Mouse (Mus musculus) activated CD4-positive, CD25-positive, alpha-beta regulatory T cell (primary cell): ENCODE data around the gene Peli3. TPM values are rescaled to one million over a fixed set of nuclear protein-coding genes. Genes with fewer than 3 reads are reported as not detected.

Experiments used
- polyA plus RNA-seq, 2 experiments: library from polyadenylated mRNA; unstranded; fragments of 100-300 nt; shearing (Covaris generic); gene quantifications; one replicate each; pipeline ENCODE4 v1.2.1; 2017

Gene Peli3
- polyA plus RNA-seq = under 1 TPM; 0.35 to 0.90 TPM

DNA sequence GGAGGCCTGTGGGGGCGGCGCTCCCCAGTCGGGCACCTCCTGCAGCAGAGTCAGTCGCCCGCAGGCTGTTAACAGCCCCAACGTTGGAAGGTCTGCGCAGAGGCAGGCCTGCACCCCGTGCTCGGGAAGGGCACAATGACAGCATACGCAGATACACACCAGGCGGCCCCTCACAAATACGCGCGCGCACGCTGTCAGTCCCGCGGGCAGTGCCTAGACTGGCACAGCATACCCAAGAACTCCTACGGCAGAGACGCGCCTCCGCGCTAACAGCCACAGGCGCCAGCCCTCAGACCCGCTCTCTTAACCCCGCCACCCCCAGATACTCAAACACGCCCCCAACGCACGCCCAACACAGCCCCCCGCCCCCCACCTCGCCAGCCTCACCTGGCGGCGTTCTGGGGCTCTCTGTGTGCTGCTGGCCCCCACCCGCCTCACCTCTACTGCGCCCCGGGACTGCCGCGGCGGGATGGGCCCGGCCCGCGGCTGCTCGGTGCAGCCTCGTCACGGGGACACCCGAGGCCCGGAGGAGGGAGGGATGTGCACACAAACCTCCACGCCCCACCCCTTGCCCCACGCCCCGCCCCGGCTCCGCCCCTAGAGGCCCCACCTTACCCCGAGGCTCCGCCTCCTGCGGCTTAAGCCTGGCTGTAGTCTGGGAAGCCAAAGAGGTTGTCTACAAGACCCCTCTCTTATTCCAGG, at the start of gene Peli3:
Peli3 (minus strand) TSS at position 577 of the 702 bp plus-strand sequence.

DNA sequence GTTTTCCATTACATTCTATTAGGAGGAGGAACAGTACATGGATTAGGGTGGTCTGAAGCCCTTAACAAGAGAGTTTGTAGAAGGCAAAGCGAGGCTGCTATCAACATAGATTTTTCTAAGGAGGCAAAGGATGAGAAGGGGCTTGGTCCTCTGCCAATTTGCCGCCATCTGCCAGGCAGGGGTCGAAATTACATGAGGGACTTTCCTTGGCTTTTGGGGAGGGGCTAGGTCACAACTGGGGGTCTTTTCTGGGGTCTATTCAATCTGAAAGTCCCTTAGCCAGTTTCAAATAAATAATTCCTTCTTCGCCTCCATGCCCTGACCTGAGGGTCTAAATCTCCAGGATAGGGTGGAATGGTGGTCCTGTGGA, 47.3 kb upstream of the Peli3 start, which contains the start of gene Npas4:
Npas4 (minus strand) TSS at position 61 of the 370 bp plus-strand sequence.

DNA sequence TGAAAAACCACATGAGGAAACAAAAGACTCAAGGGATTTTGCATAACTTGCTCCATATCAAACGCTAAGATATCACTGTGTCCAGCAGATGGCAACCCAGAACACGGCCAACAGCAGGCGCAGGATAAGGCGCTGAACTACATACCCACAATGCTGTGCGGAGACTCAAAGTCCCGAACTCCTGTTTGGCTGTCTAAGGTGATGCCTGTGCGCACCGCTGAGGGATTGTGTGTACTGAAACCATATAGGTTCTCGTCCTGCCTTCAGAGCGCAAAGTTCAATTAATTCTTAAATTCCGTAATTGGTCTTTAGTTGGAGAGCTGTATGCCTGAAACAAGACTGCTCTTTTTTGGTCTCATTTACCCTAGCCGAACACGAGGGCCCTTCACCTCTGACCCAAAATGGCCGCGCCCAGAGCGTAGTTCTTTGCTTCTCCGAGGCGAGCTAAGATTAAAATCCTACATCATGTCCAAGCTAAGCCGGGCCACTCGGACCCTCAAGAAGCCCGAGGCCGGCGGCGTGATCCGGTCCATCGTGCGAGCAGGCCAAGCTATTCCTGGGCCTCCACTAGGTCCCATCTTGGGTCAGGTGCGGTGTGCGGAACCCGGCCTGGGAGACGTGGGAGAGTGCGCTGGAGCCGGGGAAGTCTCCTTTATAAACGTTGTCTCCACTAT, 19.1 kb upstream of the Peli3 start, which contains the start of gene Mrpl11:
Mrpl11 (plus strand) TSS at position 220 of the 674 bp plus-strand sequence.

DNA sequence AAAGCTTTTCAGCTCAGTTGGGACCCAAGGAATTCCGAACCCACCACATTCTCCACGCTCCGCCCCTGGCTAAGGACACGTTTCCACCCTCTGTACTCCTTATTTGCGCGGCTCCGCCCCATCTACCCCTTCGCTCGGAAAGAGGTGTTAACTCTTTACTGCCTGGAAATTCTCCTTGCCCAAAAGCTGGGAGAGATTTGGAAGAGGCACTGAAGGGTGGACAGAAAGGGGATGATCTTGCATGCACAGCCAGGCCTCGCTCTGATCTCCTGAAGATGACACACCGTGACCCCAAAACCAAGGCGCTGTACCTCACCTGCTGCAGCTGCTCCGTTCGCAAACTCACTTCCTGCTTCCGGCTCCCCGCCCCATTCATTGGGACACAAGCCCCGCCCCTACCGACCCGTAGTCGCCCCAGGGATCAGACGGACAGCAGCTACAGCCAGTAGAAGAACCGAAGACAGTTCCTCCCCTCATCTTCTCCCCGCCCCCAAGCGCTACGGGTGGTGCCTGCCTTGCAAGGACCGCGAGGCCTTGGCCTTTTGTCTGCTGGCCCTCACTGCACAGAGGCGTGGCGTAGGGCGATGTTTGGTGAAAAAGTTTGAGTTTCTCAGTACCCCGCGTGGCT, 14.9 kb downstream of the Peli3 start, which contains the start of gene Dpp3:
Dpp3 (minus strand) TSS at position 384 of the 628 bp plus-strand sequence.

DNA sequence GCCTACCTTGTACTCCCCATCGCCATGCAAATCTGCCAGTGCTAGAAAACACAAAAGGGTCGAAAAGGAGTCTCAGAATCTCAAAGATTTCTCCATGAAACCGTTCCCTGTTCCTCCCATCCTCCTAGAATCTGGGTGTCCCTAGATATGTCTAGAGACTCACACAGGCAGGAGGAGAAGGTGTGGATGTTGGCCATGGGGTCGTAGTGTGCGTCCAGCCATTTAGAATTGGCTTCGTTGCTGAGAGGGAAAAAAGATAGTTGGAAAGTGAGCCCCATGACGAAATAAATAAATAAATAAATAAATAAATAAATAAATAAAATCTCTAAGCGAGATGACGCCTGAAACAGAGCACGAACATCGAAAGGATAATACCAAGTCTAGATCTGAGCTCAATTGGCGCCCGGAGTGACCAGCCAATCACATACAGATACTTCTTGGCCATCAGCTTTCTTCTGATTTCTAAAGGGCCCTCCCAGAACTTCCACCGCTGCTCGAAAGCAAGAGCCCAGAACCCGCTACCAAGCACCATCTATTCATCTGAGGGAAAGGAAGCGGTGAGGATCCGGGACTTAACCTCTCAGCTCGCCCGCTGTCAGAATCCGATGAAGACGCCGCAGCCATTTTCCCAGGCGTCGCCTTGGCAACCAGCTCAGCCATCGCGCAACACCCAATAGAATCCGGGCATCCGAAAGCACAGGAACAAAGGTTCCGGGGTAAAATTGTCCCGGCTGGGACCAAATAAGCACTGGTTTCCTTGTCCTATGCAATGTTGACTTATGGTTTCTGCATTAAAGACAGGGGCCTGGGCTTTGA, 36.7 kb downstream of the Peli3 start, which contains the start of gene Bbs1:
Bbs1 (minus strand) TSS at position 650 of the 816 bp plus-strand sequence.

Other genes with a start within 250 kb of the Peli3 start
- under 1 TPM in 1 of 2 experiments, not detected in 1; 0.74 TPM for gene Gm960, start 244.5 kb downstream of the Peli3 start, polyA plus RNA-seq
- under 1 TPM; 0.18 to 0.80 TPM for gene Sptbn2, start 232.0 kb downstream of the Peli3 start, polyA plus RNA-seq
- 10 to 100 TPM; 35.8 TPM for gene Rbm4b, start 186.6 kb downstream of the Peli3 start, polyA plus RNA-seq
- 10 to 100 TPM; 47.2 to 53.7 TPM for gene Rbm4, start 149.2 kb downstream of the Peli3 start, polyA plus RNA-seq
- 10 to 100 TPM; 24.6 to 37.9 TPM for gene Gm21992, start 131.5 kb downstream of the Peli3 start, polyA plus RNA-seq
- 10 to 100 TPM; 37.0 to 61.2 TPM for gene Rbm14, start 131.5 kb downstream of the Peli3 start, polyA plus RNA-seq
- 100 to 1,000 TPM; 132 to 164 TPM for gene Ccs, start 103.8 kb downstream of the Peli3 start, polyA plus RNA-seq
- under 1 TPM; 0.05 to 0.41 TPM for gene Ccdc87, start 103.8 kb downstream of the Peli3 start, polyA plus RNA-seq
- 1 to 10 TPM; 3.3 to 6.6 TPM for gene Ctsf, start 88.0 kb downstream of the Peli3 start, polyA plus RNA-seq
- gene Actn3, start 65.2 kb downstream of the Peli3 start, polyA plus RNA-seq = under 1 TPM; 0.06 to 0.35 TPM
- 10 to 100 TPM in 1 of 2 experiments, 1 to 10 TPM in 1; 6.8 to 12.0 TPM for gene Zdhhc24, start 64.5 kb downstream of the Peli3 start, polyA plus RNA-seq
- gene Bbs1, start 36.5 kb downstream of the Peli3 start, polyA plus RNA-seq = under 1 TPM; 0.44 to 0.49 TPM
- 100 to 1,000 TPM in 1 of 2 experiments, 10 to 100 TPM in 1; 85.9 to 129 TPM for gene Dpp3, start 14.8 kb downstream of the Peli3 start, polyA plus RNA-seq
- 10 to 100 TPM; 51.3 to 68.1 TPM for gene Mrpl11, start 19.0 kb upstream of the Peli3 start, polyA plus RNA-seq
- under 1 TPM in 1 of 2 experiments, not detected in 1; 0.85 TPM for gene Npas4, start 47.2 kb upstream of the Peli3 start, polyA plus RNA-seq
- gene Slc29a2, start 80.7 kb upstream of the Peli3 start, polyA plus RNA-seq = 1 to 10 TPM; 1.7 to 2.1 TPM
- 10 to 100 TPM; 12.0 to 16.9 TPM for gene B4gat1, start 95.7 kb upstream of the Peli3 start, polyA plus RNA-seq
- under 1 TPM; 0.57 to 0.63 TPM for gene AC124502.3, start 95.8 kb upstream of the Peli3 start, polyA plus RNA-seq
- gene Brms1, start 98.2 kb upstream of the Peli3 start, polyA plus RNA-seq = 10 to 100 TPM; 79.6 to 86.4 TPM
- gene Rin1, start 107.4 kb upstream of the Peli3 start, polyA plus RNA-seq = not detected
- gene Cd248, start 125.0 kb upstream of the Peli3 start, polyA plus RNA-seq = under 1 TPM in 1 of 2 experiments, not detected in 1; 0.26 TPM
- gene Tmem151a, start 142.4 kb upstream of the Peli3 start, polyA plus RNA-seq = under 1 TPM in 1 of 2 experiments, not detected in 1; 0.29 TPM
- 10 to 100 TPM; 48.8 to 50.8 TPM for gene Yif1a, start 145.4 kb upstream of the Peli3 start, polyA plus RNA-seq
- 1 to 10 TPM; 2.0 to 5.3 TPM for gene Cnih2, start 155.4 kb upstream of the Peli3 start, polyA plus RNA-seq
- 100 to 1,000 TPM; 225 to 243 TPM for gene Rab1b, start 163.9 kb upstream of the Peli3 start, polyA plus RNA-seq
- 1 to 10 TPM; 2.6 to 4.1 TPM for gene Klc2, start 175.4 kb upstream of the Peli3 start, polyA plus RNA-seq